Mouse (Mus musculus): ENCODE results near the gene Exosc8. TPM values are rescaled to one million over a fixed set of nuclear protein-coding genes. Genes with fewer than 3 reads are reported as not detected.

Exosc8 gene
- polyA plus RNA-seq, 1 experiment: 29.7 TPM

GRCm38 (mm10) chr3:54753411-54753810, 18.2 kb upstream of the Exosc8 start:
- TF ChIP-seq GATA1 (IDR thresholded peaks at IDR 0.05; ENCODE audit: low read length): no peak

- TF ChIP-seq GATA1 (IDR thresholded peaks at IDR 0.05; ENCODE audit: low read length): no peak
Observed at GRCm38 (mm10) chr3:54745799-54746198, 10.6 kb upstream of the Exosc8 start.

DNA sequence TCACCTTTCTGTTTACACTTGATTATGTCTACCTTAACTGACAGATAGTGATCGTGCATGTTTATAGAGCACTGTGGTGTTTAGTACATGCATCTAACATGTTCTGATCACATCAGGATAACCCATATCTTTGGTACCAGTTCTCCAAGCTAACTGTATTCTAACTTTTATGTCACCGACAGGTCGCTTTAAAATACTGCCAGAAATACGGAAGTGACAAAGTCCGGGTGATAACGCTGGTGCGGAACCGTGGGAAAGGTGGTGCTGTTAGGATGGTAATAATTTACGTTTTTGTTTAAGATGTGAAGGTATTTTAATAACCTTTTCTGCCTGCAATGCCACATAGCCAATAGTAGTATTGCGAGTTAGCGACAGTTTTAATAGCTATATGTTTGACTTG, 6.8 kb upstream of the Exosc8 start:
- no peak for TF ChIP-seq GATA1 (IDR thresholded peaks at IDR 0.05; ENCODE audit: low read length)

DNA sequence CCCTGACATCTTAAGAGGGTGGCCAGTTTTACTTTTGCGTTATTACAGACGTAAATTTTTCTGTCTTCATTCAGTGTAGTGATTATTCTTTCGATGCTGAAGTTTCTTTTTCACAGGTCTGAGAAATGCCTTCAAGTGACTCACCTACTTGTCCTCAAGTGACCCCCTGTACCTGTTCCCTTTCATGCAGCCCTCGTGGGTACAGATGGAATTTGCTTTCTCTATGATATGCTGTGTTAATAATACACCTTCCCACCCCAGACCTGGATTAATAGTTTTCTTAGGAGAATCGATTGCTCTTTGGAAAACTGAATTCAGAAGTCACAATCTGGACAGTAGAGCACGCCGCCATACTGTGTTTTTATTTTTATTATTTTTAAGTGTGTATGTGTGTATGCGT, 2.1 kb upstream of the Exosc8 start:
- TF ChIP-seq GATA1 (IDR thresholded peaks at IDR 0.05; ENCODE audit: low read length): no peak

- no peak for TF ChIP-seq GATA1 (IDR thresholded peaks at IDR 0.05; ENCODE audit: low read length)
Observed at GRCm38 (mm10) chr3:54736101-54736927, 1.1 kb upstream of the Exosc8 start.

GRCm38 (mm10) chr3:54734411-54735246, 564 bp downstream of the Exosc8 start:
- TF ChIP-seq GATA1 (IDR thresholded peaks at IDR 0.05; ENCODE audit: low read length): no peak

- TF ChIP-seq GATA1 (IDR thresholded peaks at IDR 0.05; ENCODE audit: low read length): no peak
Observed at GRCm38 (mm10) chr3:54732371-54732770, 2.8 kb downstream of the Exosc8 start.

GRCm38 (mm10) chr3:54731626-54732150, 3.5 kb downstream of the Exosc8 start:
- TF ChIP-seq GATA1 (IDR thresholded peaks at IDR 0.05; ENCODE audit: low read length): no peak

- no peak for TF ChIP-seq GATA1 (IDR thresholded peaks at IDR 0.05; ENCODE audit: low read length)
Observed at GRCm38 (mm10) chr3:54728100-54728499, 7.1 kb downstream of the Exosc8 start.

GRCm38 (mm10) chr3:54727588-54727987, 7.6 kb downstream of the Exosc8 start:
- TF ChIP-seq GATA1 (IDR thresholded peaks at IDR 0.05; ENCODE audit: low read length): no peak

- TF ChIP-seq GATA1 (IDR thresholded peaks at IDR 0.05; ENCODE audit: low read length): no peak
Observed at GRCm38 (mm10) chr3:54725344-54725743, 9.8 kb downstream of the Exosc8 start.

- no peak for TF ChIP-seq GATA1 (IDR thresholded peaks at IDR 0.05; ENCODE audit: low read length)
Observed at GRCm38 (mm10) chr3:54723741-54724500, 11.3 kb downstream of the Exosc8 start.

DNA sequence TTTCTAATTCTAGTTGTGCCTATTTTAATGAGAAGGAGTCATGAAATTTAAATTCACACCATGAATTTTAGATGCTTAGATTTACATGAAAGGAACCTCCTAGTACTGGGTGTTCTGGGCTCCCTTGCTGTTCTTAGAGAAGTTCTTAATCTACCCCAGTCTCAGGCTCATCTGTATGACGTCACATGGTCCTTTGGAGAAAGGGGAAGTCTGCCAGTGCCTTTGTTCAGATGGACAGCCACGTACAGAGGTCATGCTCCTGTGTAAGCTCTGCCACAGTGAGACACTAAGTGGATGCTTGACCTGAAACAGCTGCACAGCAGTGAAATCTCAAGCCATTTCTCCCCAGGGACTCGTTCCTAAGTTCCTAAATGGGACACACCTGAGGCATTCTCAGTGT, 16.2 kb downstream of the Exosc8 start:
- no peak for TF ChIP-seq GATA1 (IDR thresholded peaks at IDR 0.05; ENCODE audit: low read length)

DNA sequence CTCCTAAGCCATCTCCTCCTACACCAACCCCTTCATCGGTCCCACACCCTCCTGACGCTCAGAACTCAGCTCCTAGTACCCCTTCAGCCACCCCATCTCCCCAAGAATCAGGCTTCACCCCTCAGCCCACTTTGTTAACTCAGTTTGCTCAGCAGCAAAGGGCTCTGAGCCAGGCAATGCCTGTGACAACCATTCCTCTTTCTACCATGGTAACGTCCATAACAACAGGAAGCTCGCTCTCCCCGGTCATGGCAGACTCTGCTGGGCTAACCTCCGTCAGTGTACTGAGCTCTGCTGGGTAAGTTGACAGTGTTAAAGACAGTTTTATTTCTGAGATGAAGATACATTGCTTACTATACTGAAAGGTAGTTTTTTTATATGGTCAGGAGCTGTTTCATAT, 17.8 kb downstream of the Exosc8 start:
- TF ChIP-seq GATA1 (IDR thresholded peaks at IDR 0.05; ENCODE audit: low read length): no peak

DNA sequence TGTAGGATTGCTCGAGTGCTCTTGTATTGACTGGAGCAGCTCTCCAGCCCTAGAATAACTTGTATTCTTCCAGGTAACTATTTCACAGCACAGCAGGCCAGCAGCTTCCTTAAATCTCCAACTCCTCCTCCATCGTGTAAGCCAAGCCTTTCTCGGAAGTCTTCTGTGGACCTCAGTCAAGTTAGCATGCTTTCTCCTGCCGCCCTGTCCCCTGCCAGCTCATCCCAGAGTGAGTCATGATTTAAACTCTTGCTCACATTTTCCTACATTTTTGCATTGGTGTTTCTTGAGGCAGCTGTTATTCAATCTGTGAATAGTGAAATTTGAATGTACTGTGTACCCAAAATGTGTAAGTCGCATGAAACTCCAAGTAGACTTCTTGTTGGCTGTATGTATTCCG, 19.7 kb downstream of the Exosc8 start:
- TF ChIP-seq GATA1 (IDR thresholded peaks at IDR 0.05; ENCODE audit: low read length): no peak

- no peak for TF ChIP-seq GATA1 (IDR thresholded peaks at IDR 0.05; ENCODE audit: low read length)
Observed at GRCm38 (mm10) chr3:54714253-54714652, 20.9 kb downstream of the Exosc8 start, which contains the start of gene Gm21958. Gm21958 (minus strand) TSS chr3:54714353.
